Mouse (Mus musculus) lung, postnatal 0 days (tissue): ENCODE measurements around the gene Tmem30a. TPM values are rescaled to one million over a fixed set of nuclear protein-coding genes. Genes with fewer than 3 reads are reported as not detected.

Experiments used
- ATAC-seq: fragments of 200-750 bp; cut with Nextera tagmentation; 2 replicates; pipeline ENCODE4 v1.8.0; 2017; ENCODE audit warnings: moderate library complexity
- DNase-seq: peaks from one replicate; pipeline ENCODE4 v3.0.0-alpha.2; 2016; ENCODE audit warnings: low spot score
- H3K27ac ChIP-seq: fragments of 300-500 bp; sonication (generic); 2 replicates; pipeline ENCODE4 v1.5.1; 2014; ENCODE audit warnings: antibody characterized with exemption, mild to moderate bottlenecking, low read length, mixed read lengths
- H3K27me3 ChIP-seq: fragments of 300-500 bp; sonication (generic); replicated peaks from 2 replicates; pipeline ENCODE4 v1.6.1; 2014; ENCODE audit warnings: low read length, mixed read lengths; ENCODE audit not compliant: insufficient read depth
- H3K36me3 ChIP-seq: fragments of 300-500 bp; sonication (generic); 2 replicates; pipeline ENCODE4 v1.6.1; 2014; ENCODE audit warnings: low read length, mixed read lengths; ENCODE audit not compliant: insufficient read depth
- H3K4me1 ChIP-seq: fragments of 300-500 bp; sonication (generic); 2 replicates; pipeline ENCODE4 v1.6.1; 2014; ENCODE audit warnings: antibody characterized with exemption, low read depth, low read length, mixed read lengths; ENCODE audit not compliant: insufficient read depth
- H3K4me2 ChIP-seq: fragments of 300-500 bp; sonication (generic); replicated peaks from 2 replicates; pipeline ENCODE4 v1.6.1; 2014; ENCODE audit warnings: low read depth, mild to moderate bottlenecking, low read length, moderate library complexity, mixed read lengths
- H3K4me3 ChIP-seq: fragments of 300-500 bp; sonication (generic); 2 replicates; pipeline ENCODE4 v1.5.1; 2014; ENCODE audit warnings: low read depth, low read length
- H3K9ac ChIP-seq: fragments of 300-500 bp; sonication (generic); replicated peaks from 2 replicates; pipeline ENCODE4 v1.6.1; 2014; ENCODE audit warnings: low read depth, mild to moderate bottlenecking
- H3K9me3 ChIP-seq: fragments of 300-500 bp; sonication (generic); 2 replicates; pipeline ENCODE4 v1.6.1; 2016; ENCODE audit warnings: low read length, mixed read lengths
- CTCF ChIP-seq: IDR thresholded peaks from 2 replicates; pipeline ENCODE4 v1.5.1; 2016; ENCODE audit warnings: antibody characterized with exemption, mild to moderate bottlenecking
- EP300 ChIP-seq: IDR thresholded peaks from 2 replicates; pipeline ENCODE4 v1.6.1; 2016; ENCODE audit warnings: antibody characterized with exemption, mild to moderate bottlenecking, control low read depth
- WGBS: fragments of 180-500 bp; shearing (Covaris S2); extraction: QIAGEN DNeasy Blood & Tissue Kit; methylation state at CpG from one replicate; pipeline ENCODE4 v1.1.7; 2014; 5-methylcytosine and 5-hydroxymethylcytosine counted together
- polyA plus RNA-seq: library from polyadenylated mRNA; unstranded; fragments of >200 nt; fragmentation: Nextera tagmentation; extraction: Ambion mirVana; gene quantifications from 2 replicates; pipeline ENCODE4 v1.2.1, GENCODE M21; 2015

The Tmem30a gene
- polyA plus RNA-seq, 1 experiment from 2014 or later: 129 TPM

- WGBS: 50% methylated on average over 3 of the region's 3 CpGs
Measured at GRCm38 (mm10) chr9:79784439-79784838, 8.9 kb downstream of the Tmem30a start.

GRCm38 (mm10) chr9:79779354-79779753, 14.0 kb downstream of the Tmem30a start:
- ATAC-seq (no peak), DNase-seq (peak; percentile 51)
- WGBS: 67% methylated on average over 2 of the region's 2 CpGs
- H3K4me2 ChIP-seq: no peak overlapping the region
- H3K9me3 ChIP-seq: no peaks in the 10 kb centered on the region
- no peaks in the 10 kb centered on the region for H3K27me3 ChIP-seq
- H3K4me3 ChIP-seq: no peak overlapping the region
- TF ChIP-seq CTCF (peak; percentile 55), EP300 (no peak)
- peaks cover 3% of the 10 kb centered on the region; the same call in 1 of the 2 replicates for H3K36me3 ChIP-seq
- H3K9ac ChIP-seq: no peak overlapping the region
- no peak overlapping the region for H3K27ac ChIP-seq
- no peaks in the 10 kb centered on the region for H3K4me1 ChIP-seq

More at GRCm38 (mm10) chr9:79784439-79784838, 8.9 kb downstream of the Tmem30a start:
- H3K4me2 ChIP-seq: no peak overlapping the region
- TF ChIP-seq CTCF: no peak
- no peak for TF ChIP-seq EP300
- no peaks in the 10 kb centered on the region for H3K36me3 ChIP-seq
- no peak overlapping the region for H3K9ac ChIP-seq
- no peak overlapping the region for H3K27ac ChIP-seq
- peaks cover 4% of the 10 kb centered on the region; the same call in 1 of the 2 replicates for H3K4me1 ChIP-seq
- H3K27me3 ChIP-seq: no peaks in the 10 kb centered on the region
- no peaks in the 10 kb centered on the region for H3K9me3 ChIP-seq
- H3K4me3 ChIP-seq: no peak overlapping the region
- no peak for DNase-seq
- no peak for ATAC-seq

GRCm38 (mm10) chr9:79766991-79767545, 26.2 kb downstream of the Tmem30a start:
- ATAC-seq (no peak), DNase-seq (no peak)
- no peak overlapping the region for H3K4me3 ChIP-seq
- WGBS: 83% methylated on average over 5 of the region's 5 CpGs
- H3K27me3 ChIP-seq: no peaks in the 10 kb centered on the region
- H3K9ac ChIP-seq: no peak overlapping the region
- no peak overlapping the region for H3K4me2 ChIP-seq
- H3K9me3 ChIP-seq: no peaks in the 10 kb centered on the region
- H3K4me1 ChIP-seq: 0 out of 2 replicates have a peak, but pooled peaks cover 7% of the 10 kb centered on the region
- no peak for TF ChIP-seq EP300
- TF ChIP-seq CTCF: no peak
- H3K36me3 ChIP-seq: 0 out of 2 replicates have a peak, but pooled peaks cover 5% of the 10 kb centered on the region
- no peak overlapping the region for H3K27ac ChIP-seq

GRCm38 (mm10) chr9:79765329-79765728, 28.0 kb downstream of the Tmem30a start:
- H3K9me3 ChIP-seq: no peaks in the 10 kb centered on the region
- H3K4me2 ChIP-seq: no peak overlapping the region
- WGBS: 49% methylated on average over 4 of the region's 4 CpGs
- H3K4me3 ChIP-seq: no peak overlapping the region
- peaks cover 9% of the 10 kb centered on the region; the same call in 1 of the 2 replicates for H3K4me1 ChIP-seq
- ATAC-seq (peak; percentile 80), DNase-seq (peak; percentile 85)
- H3K36me3 ChIP-seq: 0 out of 2 replicates have a peak, but pooled peaks cover under 1% of the 10 kb centered on the region
- H3K27ac ChIP-seq: peak overlapping the region; percentile 66
- H3K27me3 ChIP-seq: no peaks in the 10 kb centered on the region
- no peak for TF ChIP-seq CTCF
- TF ChIP-seq EP300: peak; percentile 66
- no peak overlapping the region for H3K9ac ChIP-seq

GRCm38 (mm10) chr9:79762519-79762918, 30.8 kb downstream of the Tmem30a start:
- peak; percentile 92 for DNase-seq

GRCm38 (mm10) chr9:79760076-79760475, 33.2 kb downstream of the Tmem30a start:
- 3% methylated on average over 14 of the region's 14 CpGs for WGBS
- no peak for DNase-seq
- peaks cover 13% of the 10 kb centered on the region; the same call in 1 of the 2 replicates for H3K4me1 ChIP-seq

More at GRCm38 (mm10) chr9:79762519-79762918, 30.8 kb downstream of the Tmem30a start:
- peaks cover 17% of the 10 kb centered on the region; the same call in 1 of the 2 replicates for H3K4me1 ChIP-seq
- no peak overlapping the region for H3K4me3 ChIP-seq
- H3K4me2 ChIP-seq: no peak overlapping the region
- no peaks in the 10 kb centered on the region for H3K9me3 ChIP-seq
- 51% methylated on average over 6 of the region's 6 CpGs for WGBS
- H3K36me3 ChIP-seq: no peaks in the 10 kb centered on the region
- H3K27me3 ChIP-seq: no peaks in the 10 kb centered on the region
- TF ChIP-seq CTCF (peak; percentile 23; the same call in 1 of the 2 replicates), EP300 (peak; percentile 77)
- no peak overlapping the region for H3K27ac ChIP-seq
- H3K9ac ChIP-seq: no peak overlapping the region
- ATAC-seq: peak; percentile 69

More at GRCm38 (mm10) chr9:79760076-79760475, 33.2 kb downstream of the Tmem30a start:
- Histone ChIP-seq H3K9ac (peak overlapping the region; percentile 65), H3K4me3 (peak overlapping the region; percentile 88), H3K9me3 (no peaks in the 10 kb centered on the region), H3K4me2 (peak overlapping the region; percentile 79), H3K36me3 (0 out of 2 replicates have a peak, but pooled peaks cover 3% of the 10 kb centered on the region), H3K27ac (peak overlapping the region; percentile 83), H3K27me3 (no peaks in the 10 kb centered on the region)
- no peak for TF ChIP-seq CTCF
- TF ChIP-seq EP300: no peak
- peak; percentile 4 for ATAC-seq
